Mouse (Mus musculus): Measurements from ENCODE around the gene Odf3. TPM values are rescaled to one million over a fixed set of nuclear protein-coding genes. Genes with fewer than 3 reads are reported as not detected.
A peak's percentile ranks its signal among the peaks of the same experiment; 100 is the strongest.

Gene Odf3
- polyA plus RNA-seq, 1 experiment, result 0.07 TPM

- DNase-seq (ENCODE audit: low read depth), result peak; percentile 35
- no peak for TF ChIP-seq CTCF (IDR thresholded peaks at IDR 0.05; ENCODE audit: borderline replicate concordance, extremely low read depth, insufficient read depth, insufficient read length)
- no peak for TF ChIP-seq POLR2A (IDR thresholded peaks at IDR 0.05; ENCODE audit: borderline replicate concordance, extremely low read depth, insufficient read depth, insufficient read length, poor library complexity, severe bottlenecking)
Observed at GRCm38 (mm10) chr7:140857550-140858505, 10.2 kb downstream of the Odf3 start, which contains the start of gene Bet1l. Gene Bet1l, minus strand, starts transcription at chr7:140857577.

GRCm38 (mm10) chr7:140858746-140859145 is 11.1 kb downstream of the Odf3 start:
- no peak for DNase-seq (ENCODE audit: low read depth)
- no peak for TF ChIP-seq CTCF (IDR thresholded peaks at IDR 0.05; ENCODE audit: borderline replicate concordance, extremely low read depth, insufficient read depth, insufficient read length)
- no peak for TF ChIP-seq POLR2A (IDR thresholded peaks at IDR 0.05; ENCODE audit: borderline replicate concordance, extremely low read depth, insufficient read depth, insufficient read length, poor library complexity, severe bottlenecking)

GRCm38 (mm10) chr7:140859997-140860396 is 12.4 kb downstream of the Odf3 start:
- no peak for TF ChIP-seq CTCF (IDR thresholded peaks at IDR 0.05; ENCODE audit: borderline replicate concordance, extremely low read depth, insufficient read depth, insufficient read length)
- TF ChIP-seq POLR2A (IDR thresholded peaks at IDR 0.05; ENCODE audit: borderline replicate concordance, extremely low read depth, insufficient read depth, insufficient read length, poor library complexity, severe bottlenecking), result no peak
- DNase-seq (ENCODE audit: low read depth), result no peak

- DNase-seq (ENCODE audit: low read depth), result no peak
- TF ChIP-seq POLR2A (IDR thresholded peaks at IDR 0.05; ENCODE audit: borderline replicate concordance, extremely low read depth, insufficient read depth, insufficient read length, poor library complexity, severe bottlenecking), result no peak
- TF ChIP-seq CTCF (IDR thresholded peaks at IDR 0.05; ENCODE audit: borderline replicate concordance, extremely low read depth, insufficient read depth, insufficient read length), result no peak
Observed at GRCm38 (mm10) chr7:140860728-140861127, 13.1 kb downstream of the Odf3 start.

- no peak for TF ChIP-seq CTCF (IDR thresholded peaks at IDR 0.05; ENCODE audit: borderline replicate concordance, extremely low read depth, insufficient read depth, insufficient read length)
- TF ChIP-seq POLR2A (IDR thresholded peaks at IDR 0.05; ENCODE audit: borderline replicate concordance, extremely low read depth, insufficient read depth, insufficient read length, poor library complexity, severe bottlenecking), result no peak
- DNase-seq (ENCODE audit: low read depth), result no peak
Observed at GRCm38 (mm10) chr7:140864761-140865160, 17.2 kb downstream of the Odf3 start.

GRCm38 (mm10) chr7:140874224-140874623 is 26.6 kb downstream of the Odf3 start:
- TF ChIP-seq CTCF (IDR thresholded peaks at IDR 0.05; ENCODE audit: borderline replicate concordance, extremely low read depth, insufficient read depth, insufficient read length) (no peak), POLR2A (IDR thresholded peaks at IDR 0.05; ENCODE audit: borderline replicate concordance, extremely low read depth, insufficient read depth, insufficient read length, poor library complexity, severe bottlenecking) (no peak)
- no peak for DNase-seq (ENCODE audit: low read depth)

- no peak for DNase-seq (ENCODE audit: low read depth)
- TF ChIP-seq CTCF (IDR thresholded peaks at IDR 0.05; ENCODE audit: borderline replicate concordance, extremely low read depth, insufficient read depth, insufficient read length) (no peak), POLR2A (IDR thresholded peaks at IDR 0.05; ENCODE audit: borderline replicate concordance, extremely low read depth, insufficient read depth, insufficient read length, poor library complexity, severe bottlenecking) (no peak)
Observed at GRCm38 (mm10) chr7:140877364-140877763, 29.8 kb downstream of the Odf3 start.

GRCm38 (mm10) chr7:140879355-140879754 is 31.8 kb downstream of the Odf3 start:
- DNase-seq (ENCODE audit: low read depth), result no peak
- TF ChIP-seq POLR2A (IDR thresholded peaks at IDR 0.05; ENCODE audit: borderline replicate concordance, extremely low read depth, insufficient read depth, insufficient read length, poor library complexity, severe bottlenecking) (no peak), CTCF (IDR thresholded peaks at IDR 0.05; ENCODE audit: borderline replicate concordance, extremely low read depth, insufficient read depth, insufficient read length) (no peak)

GRCm38 (mm10) chr7:140880419-140880818 is 32.8 kb downstream of the Odf3 start:
- no peak for TF ChIP-seq CTCF (IDR thresholded peaks at IDR 0.05; ENCODE audit: borderline replicate concordance, extremely low read depth, insufficient read depth, insufficient read length)
- TF ChIP-seq POLR2A (IDR thresholded peaks at IDR 0.05; ENCODE audit: borderline replicate concordance, extremely low read depth, insufficient read depth, insufficient read length, poor library complexity, severe bottlenecking), result no peak
- DNase-seq (ENCODE audit: low read depth), result no peak

GRCm38 (mm10) chr7:140880865-140881515 is 33.4 kb downstream of the Odf3 start:
- no peak for DNase-seq (ENCODE audit: low read depth)
- TF ChIP-seq CTCF (IDR thresholded peaks at IDR 0.05; ENCODE audit: borderline replicate concordance, extremely low read depth, insufficient read depth, insufficient read length), result no peak
- TF ChIP-seq POLR2A (IDR thresholded peaks at IDR 0.05; ENCODE audit: borderline replicate concordance, extremely low read depth, insufficient read depth, insufficient read length, poor library complexity, severe bottlenecking), result no peak

- 0 out of 2 replicates have a peak, but pooled peaks have one; percentile 9 for TF ChIP-seq POLR2A (IDR thresholded peaks at IDR 0.05; ENCODE audit: borderline replicate concordance, extremely low read depth, insufficient read depth, insufficient read length, poor library complexity, severe bottlenecking)
- TF ChIP-seq CTCF (IDR thresholded peaks at IDR 0.05; ENCODE audit: borderline replicate concordance, extremely low read depth, insufficient read depth, insufficient read length), result no peak
Observed at GRCm38 (mm10) chr7:140881696-140882468, 34.3 kb downstream of the Odf3 start, which contains the start of the genes Psmd13 and Sirt3. Gene Psmd13, plus strand, starts transcription at chr7:140881968. Gene Sirt3, minus strand, starts transcription at chr7:140882309.

More at GRCm38 (mm10) chr7:140881696-140882468, 34.3 kb downstream of the Odf3 start, which contains the start of the genes Psmd13 and Sirt3:
- peak; percentile 98 for DNase-seq (ENCODE audit: low read depth)

All from brain, embryonic 14.5 days (tissue).